Mouse (Mus musculus) layer of hippocampus, adult 6 months (tissue): ENCODE data around the gene Rnf8. TPM values are rescaled to one million over a fixed set of nuclear protein-coding genes. Genes with fewer than 3 reads are reported as not detected.

Experiments used
- long read RNA-seq, 2 experiments: library from polyadenylated mRNA; unstranded; transcript quantifications; one replicate each; pipeline ENCODE4 v2.0.0; 2019 to 2020
- microRNA-seq: library from miRNA; unstranded; fragments of <30 nt; microRNA quantifications from one replicate; pipeline ENCODE4 v1.2.0, GENCODE M21; 2020
- polyA plus RNA-seq: library from polyadenylated mRNA; unstranded; fragments of <200 nt; fragmentation: Nextera tagmentation; gene quantifications from 2 replicates; pipeline ENCODE4 v1.2.3, GENCODE M21; 2021

Rnf8 gene
- polyA plus RNA-seq = 43.9 TPM in 2 replicates
- long read RNA-seq, experiment 1, full-length matches to known transcripts = 74 of 95 reads
- long read RNA-seq, experiment 1, partial matches to known transcripts = 18 of 95 reads
- long read RNA-seq, experiment 1, other reads (novel, unspliced or antisense) = 3 of 95 reads
- long read RNA-seq, experiment 2, full-length matches to known transcripts = 384 of 416 reads
- long read RNA-seq, experiment 2, partial matches to known transcripts = 8 of 416 reads
- long read RNA-seq, experiment 2, other reads (novel, unspliced or antisense) = 24 of 416 reads

GRCm38 (mm10) chr17:29614115-29615023, at the start of gene Rnf8, which contains the start of gene Gm28043:
Rnf8 (plus strand) TSS chr17:29614790.
Gm28043 (plus strand) TSS chr17:29614876.

DNA sequence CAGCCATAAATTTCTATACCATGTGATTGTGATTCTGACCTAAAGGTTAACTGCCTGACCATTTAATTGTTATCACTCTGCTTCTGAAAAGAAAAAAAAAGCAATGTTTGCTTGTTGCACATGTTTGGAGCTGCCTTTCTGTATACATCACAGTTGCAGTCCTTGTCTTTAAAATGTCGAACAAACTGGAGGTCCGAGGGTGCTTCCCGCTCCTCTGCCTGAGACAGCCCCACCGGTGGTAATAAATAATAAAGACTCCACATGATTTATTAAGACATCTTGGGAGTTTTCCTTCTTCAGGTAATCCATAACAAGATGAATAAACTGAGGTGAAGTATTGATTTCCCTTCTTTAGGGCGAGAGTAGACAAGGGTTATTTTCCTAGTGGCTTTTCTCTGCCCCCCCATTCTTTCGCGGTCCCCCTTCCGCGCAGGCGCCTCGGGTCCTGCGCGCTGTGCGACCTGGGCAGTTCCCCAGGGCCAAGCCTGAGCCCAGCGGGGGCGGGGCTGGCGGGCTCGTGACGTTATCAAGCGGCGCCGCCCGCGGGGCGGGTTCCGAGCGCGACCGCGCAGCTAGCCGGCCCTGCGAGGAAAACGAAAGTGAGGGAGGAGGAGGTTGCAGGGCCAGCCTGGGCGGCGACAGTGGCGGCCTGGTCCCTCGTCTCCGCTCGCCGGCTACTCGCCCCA, 45.6 kb downstream of the Rnf8 start, which contains the start of gene Cmtr1:
Gene Cmtr1 (plus strand): TSS at position 520 of the 686 bp plus-strand sequence.

Small RNAs within 50 kb of the gene (microRNA-seq; reads per million reads assigned to microRNA genes)
- not detected for gene Mir7667

Other genes starting within 250 kb of the Rnf8 start
- 0.80 and 1.2 TPM in 2 replicates for gene Pim1, start 124.0 kb upstream of the Rnf8 start, polyA plus RNA-seq
- not detected in 2 replicates for gene Gm17657, start 65.2 kb upstream of the Rnf8 start, polyA plus RNA-seq
- gene Tbc1d22b, start 65.0 kb upstream of the Rnf8 start, polyA plus RNA-seq = 6.5 and 7.9 TPM in 2 replicates
- 0.59 and 0.63 TPM in 2 replicates for gene Tmem217, start 62.4 kb upstream of the Rnf8 start, polyA plus RNA-seq
- 1.2 and 1.8 TPM in 2 replicates for gene Gm28043, start 86 bp downstream of the Rnf8 start, polyA plus RNA-seq
- gene Cmtr1, start 45.8 kb downstream of the Rnf8 start, polyA plus RNA-seq = 49.0 and 68.6 TPM in 2 replicates
- gene Ccdc167, start 102.3 kb downstream of the Rnf8 start, polyA plus RNA-seq = 23.4 and 25.0 TPM in 2 replicates